Comparison of ENCODE assay signal across 8 mouse cellular contexts in genomic region chr4:111719776-111720661, GRCm38 (mm10). TPM values are rescaled to one million over a fixed set of nuclear protein-coding genes. Genes with fewer than 3 reads are reported as not detected.
DNase-seq lines count a peak whose midpoint lies in the region; ATAC-seq lines count a peak whose summit lies in the region.

Gene Spata6 (plus strand): TSS chr4:111719984.

- ATAC-seq in hindbrain, embryonic 14.5 days (ENCODE audit: low FRiP score), result peak; percentile 93

- 0 out of 2 replicates have a peak, but pooled peaks cover 5% of the 10 kb centered on the region for H3K4me1 ChIP-seq in hindbrain, embryonic 14.5 days (replicated peaks; ENCODE audit: control insufficient read depth, insufficient read depth, low read length)

- WGBS in hindbrain, embryonic 14.5 days, result under 1% methylated on average over 50 of the region's 50 CpGs

- H3K4me3 ChIP-seq in hindbrain, embryonic 14.5 days (replicated peaks; ENCODE audit: low read length), result peak within 1 kb of the TSS; percentile 77

- H3K9me3 ChIP-seq in hindbrain, embryonic 14.5 days (ENCODE audit: control insufficient read depth, low read length), result no peaks in the 10 kb centered on the region

- H3K4me2 ChIP-seq in hindbrain, embryonic 14.5 days (replicated peaks), result peak within 1 kb of the TSS; percentile 66

- no peaks in the 10 kb centered on the region for H3K27me3 ChIP-seq in hindbrain, embryonic 14.5 days (ENCODE audit: control insufficient read depth, insufficient read depth, low read length)

- DNase-seq in T-cell, adult 2 months (ENCODE audit: low spot score), result peak; percentile 93
- peak; percentile 10 to 36 for DNase-seq in cerebellum, postnatal 36 days
- peak; percentile 26 to 39 for DNase-seq in frontal cortex, postnatal 36 days (ENCODE audit: low spot score in 2 of 2)
- peak; percentile 77 for DNase-seq in hindbrain, embryonic 14.5 days (ENCODE audit: low spot score)
- DNase-seq in layer of hippocampus, postnatal 36 days, result peak; percentile 52 to 59
- peak; percentile 97 for DNase-seq in lung, postnatal 36 days
- DNase-seq in retina, embryonic 14.5 days (ENCODE audit: low spot score), result peak; percentile 92
- DNase-seq in thymus, postnatal 36 days, result peak; percentile 93 to 96

- 0 out of 2 replicates have a peak within 1 kb of the TSS, but pooled peaks have one; percentile 28 for H3K27ac ChIP-seq in hindbrain, embryonic 14.5 days

- no peaks in the 10 kb centered on the region for H3K36me3 ChIP-seq in hindbrain, embryonic 14.5 days (replicated peaks; ENCODE audit: control insufficient read depth, insufficient read depth)

- peak within 1 kb of the TSS; percentile 61 for H3K9ac ChIP-seq in hindbrain, embryonic 14.5 days

RNA-seq across cellular contexts. Expression of gene Spata6, which starts in this region (rescaled TPM):
- 17.8 and 19.0 TPM in 2 replicates for polyA plus RNA-seq in hindbrain, embryonic 14.5 days (2014; fragmentation: Nextera tagmentation; extraction: Ambion mirVana)
- total RNA-seq in layer of hippocampus, postnatal 36 days (2021), result 1 to 10 TPM; 2.0 to 2.9 TPM

Comparison
In these comparisons a context has a peak if more than half of its experiments do, and no peak if none do; other contexts are left out.
1. Peak in every context shown above with its lines: DNase-seq, ATAC-seq, H3K4me3 ChIP-seq and H3K27ac ChIP-seq.
2. DNase-seq: peak in every context shown above with its lines; median percentile 97 in lung, postnatal 36 days; 94 in thymus, postnatal 36 days; 93 in T-cell, adult 2 months; 92 in retina, embryonic 14.5 days; 77 in hindbrain, embryonic 14.5 days; 56 in layer of hippocampus, postnatal 36 days; 32 in frontal cortex, postnatal 36 days; 23 in cerebellum, postnatal 36 days.